Mouse (Mus musculus) Patski (cell line): ENCODE data around the gene Reps1. TPM values are rescaled to one million over a fixed set of nuclear protein-coding genes. Genes with fewer than 3 reads are reported as not detected.

ENCODE experiments used
- ATAC-seq: fragments of 100-300 bp; one replicate; pipeline ENCODE4 v1.8.0; 2021
- CTCF ChIA-PET: fragments of 350-600 bp; sonication (Branson Sonifier 250); formaldehyde crosslinking; loops from one replicate; lab custom pipeline; 2022; ENCODE audit warnings: inconsistent platforms; lab: Charles Lee
- POLR2A ChIA-PET: fragments of 350-600 bp; sonication (Branson Sonifier 250); formaldehyde crosslinking; loops from one replicate; lab custom pipeline; 2022; ENCODE audit warnings: antibody characterized with exemption, inconsistent platforms; lab: Charles Lee
- DNase-seq: peaks from one replicate; pipeline ENCODE4 v3.0.0-alpha.2; 2011; ENCODE audit warnings: low read depth, low spot score
- H3K27me3 ChIP-seq: fragments of 371-371 bp; one replicate; pipeline ENCODE4 v1.5.1; 2021
- CTCF ChIP-seq: fragments of 100-300 bp; IDR thresholded peaks from one replicate; pipeline ENCODE4 v1.5.1; 2021
- in situ Hi-C: fragments of 300-500 bp; cut with MboI; formaldehyde crosslinking; loops from 3 replicates; pipeline ENCODE4 v1.11.1; 2018; ENCODE audit warnings: low pct_unique_long_range_greater_than_20kb, mixed read lengths
- polyA plus RNA-seq: library from polyadenylated mRNA; unstranded; gene quantifications from one replicate; pipeline ENCODE4 v1.2.3, GENCODE M21; 2021

Gene Reps1
- polyA plus RNA-seq, 1 experiment from 2014 or later, result 32.9 TPM

DNA sequence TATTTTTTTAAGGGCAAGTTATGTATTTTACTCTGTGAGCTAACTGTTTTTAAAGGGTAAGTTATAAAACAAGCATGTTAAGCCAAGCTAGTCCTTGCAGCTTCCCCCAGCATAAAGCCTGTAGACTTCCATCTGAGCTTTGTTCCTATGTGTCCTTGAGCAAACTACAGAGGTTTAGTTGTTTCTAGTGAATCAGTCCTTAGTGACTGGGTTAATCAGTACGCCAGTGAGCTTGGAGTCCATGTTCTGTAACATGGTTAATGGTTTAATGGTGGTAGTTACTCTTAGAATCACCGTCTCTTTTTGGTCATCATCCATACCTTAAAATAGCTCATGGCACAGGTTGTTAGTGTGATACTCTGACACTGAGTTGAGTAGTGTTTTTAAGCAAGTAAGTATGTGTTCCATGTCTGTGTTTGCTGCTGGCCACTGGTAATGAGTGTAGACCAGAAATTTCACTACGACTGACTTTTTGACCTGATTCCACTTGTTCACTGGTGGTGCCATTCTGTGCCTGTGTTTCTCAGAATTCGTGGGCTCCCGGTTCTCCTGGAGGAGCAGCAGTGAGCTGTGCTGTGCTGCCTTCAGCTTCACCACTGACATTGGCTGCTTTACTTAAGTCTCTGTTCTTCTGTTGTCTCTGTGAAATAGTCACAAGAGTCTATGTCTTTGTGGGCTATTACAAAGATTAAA lies 18.9 kb downstream of the Reps1 start:
- H3K27me3 ChIP-seq, result no peaks in the 10 kb centered on the region
- DNase-seq (no peak), ATAC-seq (no peak)
- CTCF ChIA-PET, result interaction anchor here (1.4 to 1.7 kb wide), 2 partner anchors 11 to 14 kb away, joined by 3 to 5 read pairs; no protein-coding TSS in a partner anchor
- no peak for TF ChIP-seq CTCF
- POLR2A ChIA-PET, result interaction anchor here (0.5 to 1.2 kb wide), 2 partner anchors 17 to 49 kb away, joined by 3 read pairs; no protein-coding TSS in a partner anchor
- in situ Hi-C loops, result no loop called here

DNA sequence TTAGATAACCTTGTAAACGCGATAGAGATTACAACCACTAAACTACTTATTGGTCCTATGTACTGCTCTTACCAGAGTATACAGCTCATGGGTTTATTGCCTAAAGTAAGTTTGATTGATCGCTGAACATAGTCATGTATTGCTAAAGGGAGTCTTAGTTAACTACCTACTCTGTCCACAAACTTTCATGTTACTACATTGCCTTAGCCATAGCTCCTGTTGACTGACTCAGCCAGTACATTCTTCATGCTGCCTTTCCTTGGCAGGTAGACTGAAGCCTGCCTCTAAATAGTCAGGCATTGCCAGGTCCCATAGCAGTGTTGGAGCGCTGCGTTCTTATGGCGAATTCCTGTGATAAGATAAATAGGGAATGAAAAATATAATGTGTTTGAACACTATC lies 20.2 kb downstream of the Reps1 start:
- in situ Hi-C loops, result no loop called here
- ATAC-seq (no peak), DNase-seq (no peak)
- TF ChIP-seq CTCF, result no peak
- no peaks in the 10 kb centered on the region for H3K27me3 ChIP-seq
- ChIA-PET CTCF (no interaction called here), POLR2A (no interaction called here)

DNA sequence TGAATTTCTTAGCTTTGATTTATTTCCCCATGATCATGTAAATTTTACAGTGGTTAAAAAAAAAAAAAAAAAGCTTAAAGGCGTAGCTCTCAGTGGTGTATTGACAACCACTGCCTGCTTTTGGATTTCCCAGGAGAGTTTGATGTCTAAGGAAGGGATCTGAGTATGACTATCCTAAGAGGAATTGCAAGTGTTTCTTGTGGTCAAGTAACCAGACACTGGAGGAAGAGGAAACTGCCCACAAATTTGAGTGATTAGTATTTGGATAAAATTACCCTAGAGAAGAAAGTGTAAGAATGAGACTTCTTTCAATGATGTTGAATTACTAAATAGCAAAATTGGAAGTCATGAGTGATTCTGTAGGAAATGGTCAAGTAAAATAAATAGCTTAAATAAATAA lies 25.9 kb downstream of the Reps1 start:
- in situ Hi-C loops, result no loop called here
- ChIA-PET CTCF (interaction anchor here (1.1 to 1.9 kb wide), 3 partner anchors 10 to 24 kb away, joined by 3 to 8 read pairs (median 3); no protein-coding TSS in a partner anchor), POLR2A (interaction anchor here (0.6 kb wide), 2 partner anchors 14 to 1956 kb away, joined by 4 to 6 read pairs; no protein-coding TSS in a partner anchor)
- no peaks in the 10 kb centered on the region for H3K27me3 ChIP-seq
- DNase-seq (no peak), ATAC-seq (peak; percentile 31)
- TF ChIP-seq CTCF, result no peak

DNA sequence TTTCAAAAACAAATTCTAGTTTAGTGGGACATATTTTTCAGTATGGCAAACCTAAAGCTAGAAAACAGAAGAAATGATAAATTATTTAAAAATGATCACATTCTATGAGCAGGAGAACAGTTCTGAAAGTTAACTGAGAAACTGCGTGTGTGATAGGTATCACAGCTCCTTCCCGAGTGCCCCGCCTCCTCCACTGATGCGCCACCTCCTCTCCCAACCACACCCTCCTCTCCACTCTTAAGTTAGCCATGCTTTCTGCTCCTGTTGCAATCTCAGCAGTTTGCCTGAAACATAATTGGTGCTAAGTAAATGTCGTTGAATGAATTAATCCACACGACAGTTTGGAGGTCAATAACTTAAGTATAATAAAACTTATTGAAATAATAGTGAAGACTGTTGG lies 27.1 kb downstream of the Reps1 start:
- CTCF ChIA-PET, result interaction anchor here (1.3 to 1.9 kb wide), 3 partner anchors 14 to 37 kb away, joined by 3 to 8 read pairs (median 4); no protein-coding TSS in a partner anchor
- no peaks in the 10 kb centered on the region for H3K27me3 ChIP-seq
- in situ Hi-C loops, result no loop called here
- TF ChIP-seq CTCF, result no peak
- no peak for DNase-seq
- ATAC-seq, result no peak
- POLR2A ChIA-PET, result interaction anchor here (0.6 kb wide), 1 partner anchor 115 kb away, joined by 3 read pairs; no protein-coding TSS in a partner anchor

DNA sequence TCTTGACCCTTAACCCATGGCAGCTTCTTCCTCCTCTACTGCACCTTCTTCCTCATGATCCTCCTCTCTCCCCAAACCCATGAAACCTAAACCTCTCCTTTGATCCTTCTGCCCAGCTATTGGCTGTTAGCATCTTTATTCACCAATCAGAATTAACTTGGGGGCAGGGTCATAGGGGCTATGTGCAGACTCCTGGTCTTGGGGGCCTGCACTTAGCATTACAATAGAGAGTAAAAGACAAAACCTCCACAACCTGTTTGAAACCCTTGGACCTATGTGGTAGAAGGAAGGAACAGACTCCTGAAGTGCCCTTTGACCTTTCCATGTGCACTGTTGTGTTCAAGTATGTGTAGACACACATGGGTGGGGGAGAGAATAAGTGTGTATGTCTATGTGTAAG lies 35.0 kb downstream of the Reps1 start:
- in situ Hi-C loops, result no loop called here
- DNase-seq (no peak), ATAC-seq (no peak)
- no peak for TF ChIP-seq CTCF
- POLR2A ChIA-PET, result no interaction called here
- no peaks in the 10 kb centered on the region for H3K27me3 ChIP-seq
- CTCF ChIA-PET, result no interaction called here

DNA sequence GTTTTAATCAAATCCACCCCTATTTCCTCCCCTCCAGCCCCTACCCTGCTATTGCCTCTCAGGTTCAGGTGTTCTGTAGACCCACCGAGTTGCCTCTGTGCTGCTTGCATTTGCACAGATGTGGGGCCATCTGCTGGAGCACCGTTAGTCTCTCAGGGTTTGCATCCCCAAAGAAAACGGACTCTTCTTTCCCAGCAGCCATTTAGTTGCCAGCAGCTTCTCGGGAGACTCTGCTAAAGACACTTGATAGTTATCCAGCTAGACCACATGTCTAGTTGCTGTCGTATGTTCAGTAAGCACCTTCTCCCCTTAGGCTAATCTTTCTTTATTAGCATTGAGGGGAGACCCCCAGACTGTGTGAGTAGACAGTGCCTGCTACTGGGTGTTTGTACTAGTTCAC lies 46.5 kb downstream of the Reps1 start:
- in situ Hi-C loops, result no loop called here
- POLR2A ChIA-PET, result no interaction called here

DNA sequence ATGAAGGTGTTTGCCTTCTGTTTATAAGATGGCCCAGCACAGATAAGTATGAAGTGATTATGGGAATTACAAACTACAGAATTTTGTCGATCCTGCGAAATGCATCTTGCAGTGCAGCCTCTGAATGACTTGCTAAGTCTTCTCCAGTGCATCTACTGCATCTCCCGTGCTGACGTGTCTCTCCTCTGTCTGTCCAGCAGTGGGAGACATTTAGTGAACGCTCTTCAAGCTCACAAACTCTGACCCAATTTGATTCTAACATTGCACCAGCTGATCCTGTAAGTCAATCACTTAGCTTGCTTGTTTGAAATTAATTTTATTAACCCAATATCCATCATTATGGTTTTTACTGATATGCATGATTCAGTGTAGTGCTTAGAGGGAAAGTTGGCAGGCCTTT lies 51.8 kb downstream of the Reps1 start:
- no peak for DNase-seq
- ChIA-PET CTCF (interaction anchor here (1.3 kb wide), 2 partner anchors 13 to 17 kb away, joined by 3 read pairs; no protein-coding TSS in a partner anchor), POLR2A (no interaction called here)
- no peaks in the 10 kb centered on the region for H3K27me3 ChIP-seq
- TF ChIP-seq CTCF, result peak; percentile 47
- in situ Hi-C loops, result no loop called here
- no peak for ATAC-seq

More for the DNA sequence above, 46.5 kb downstream of the Reps1 start:
- H3K27me3 ChIP-seq, result no peaks in the 10 kb centered on the region
- no peak for TF ChIP-seq CTCF
- CTCF ChIA-PET, result no interaction called here
- ATAC-seq (no peak), DNase-seq (no peak)

DNA sequence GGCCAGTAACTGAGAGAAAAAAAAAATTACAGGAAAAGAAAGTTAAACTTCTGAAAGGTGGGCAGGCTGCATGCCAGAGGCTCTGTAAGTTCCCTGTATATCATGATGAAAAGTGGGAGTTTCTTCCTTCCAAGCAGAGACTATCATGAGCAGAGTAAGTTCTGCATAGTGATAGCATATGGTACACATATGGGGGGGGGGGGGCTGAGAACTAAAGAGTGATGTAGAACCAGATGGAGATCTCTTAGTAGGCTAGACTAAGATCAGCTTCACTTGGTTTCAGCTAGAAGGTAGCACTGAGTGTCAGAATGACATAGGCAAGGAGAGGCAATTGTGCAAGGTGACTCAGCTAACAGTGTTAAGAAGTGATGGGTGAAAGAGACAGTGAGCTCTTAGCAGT lies 55.3 kb downstream of the Reps1 start:
- no peak for ATAC-seq
- ChIA-PET CTCF (interaction anchor here (1.3 kb wide), 1 partner anchor 19 kb away, joined by 4 read pairs; no protein-coding TSS in a partner anchor), POLR2A (no interaction called here)
- no peak for DNase-seq
- no peak for TF ChIP-seq CTCF
- in situ Hi-C loops, result no loop called here
- no peaks in the 10 kb centered on the region for H3K27me3 ChIP-seq

DNA sequence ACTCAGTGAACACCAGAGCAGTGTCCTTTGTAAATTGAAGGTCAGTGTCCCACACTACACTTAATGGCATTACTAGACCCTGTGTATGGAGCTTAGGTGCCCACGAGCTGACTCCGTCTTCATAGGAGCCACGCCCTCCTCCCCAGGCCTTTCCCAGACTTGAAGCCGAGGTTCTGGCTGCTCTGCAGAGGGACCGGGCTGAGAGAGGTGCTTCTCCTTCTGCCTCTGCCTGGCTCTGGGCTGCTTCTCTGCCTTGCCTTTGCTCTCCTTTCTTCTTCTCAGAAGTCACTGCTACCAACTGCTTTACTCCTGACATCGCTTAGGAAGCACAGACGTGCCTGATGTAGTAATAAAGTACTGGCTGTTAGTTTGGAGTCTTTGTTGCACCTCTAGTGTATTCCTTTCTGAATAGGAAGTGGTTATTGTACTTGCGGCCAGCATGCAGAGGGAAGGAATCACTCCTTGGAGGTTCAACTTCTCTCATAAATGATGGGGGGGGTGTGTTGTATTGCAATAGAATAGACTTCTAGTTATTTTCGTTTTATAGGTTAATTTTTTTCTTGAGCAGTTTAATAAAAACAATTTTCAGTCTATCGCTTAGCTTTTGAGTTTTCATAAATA lies 57.9 kb downstream of the Reps1 start:
- ChIA-PET CTCF (interaction anchor here (1.1 kb wide), 1 partner anchor 83 kb away, joined by 3 read pairs; no protein-coding TSS in a partner anchor), POLR2A (no interaction called here)
- ATAC-seq (no peak), DNase-seq (no peak)
- H3K27me3 ChIP-seq, result no peaks in the 10 kb centered on the region
- no peak for TF ChIP-seq CTCF
- in situ Hi-C loops, result no loop called here

DNA sequence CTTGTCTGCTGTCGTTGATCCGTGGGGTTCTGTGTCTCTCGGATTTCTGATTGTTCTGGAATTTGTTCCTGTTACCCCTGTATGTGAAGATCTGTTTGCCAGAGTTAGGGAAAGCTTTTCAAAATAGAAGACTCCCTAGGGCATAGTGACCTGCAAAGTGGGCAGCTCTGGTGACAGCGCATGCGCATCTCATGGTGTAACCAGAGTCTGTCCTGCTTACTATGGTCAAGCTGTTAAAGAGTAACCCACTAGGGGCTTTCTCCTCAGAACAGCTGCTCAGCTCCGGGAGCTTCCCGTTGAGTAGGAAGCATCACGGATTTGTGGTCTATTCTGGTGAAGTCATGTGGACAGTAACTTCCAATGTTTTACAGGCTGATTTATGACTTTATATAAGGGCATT lies 62.7 kb downstream of the Reps1 start:
- DNase-seq (no peak), ATAC-seq (no peak)
- no peaks in the 10 kb centered on the region for H3K27me3 ChIP-seq
- no peak for TF ChIP-seq CTCF
- ChIA-PET POLR2A (no interaction called here), CTCF (no interaction called here)
- in situ Hi-C loops, result no loop called here

DNA sequence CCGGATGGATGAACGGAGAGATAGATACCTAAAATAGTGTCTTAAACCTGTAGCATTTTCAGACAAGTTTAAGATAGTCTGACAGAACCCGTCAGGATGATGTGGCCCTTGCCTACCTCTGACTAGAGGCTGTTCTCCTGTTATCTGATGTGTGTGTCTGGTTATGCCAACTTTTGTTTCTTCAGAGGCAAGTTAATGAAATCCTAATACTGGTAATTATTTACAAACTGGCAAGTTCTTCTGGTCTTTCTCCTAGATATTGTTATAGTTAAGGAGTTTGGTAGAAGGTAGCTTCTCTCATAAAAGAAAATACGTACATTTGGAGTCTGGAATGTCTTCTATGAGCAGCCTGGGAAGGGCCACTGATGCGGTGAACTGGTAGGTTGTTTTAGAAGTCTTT lies 74.6 kb downstream of the Reps1 start:
- no peak for TF ChIP-seq CTCF
- ChIA-PET POLR2A (no interaction called here), CTCF (interaction anchor here (0.7 to 2.0 kb wide), 3 partner anchors 12 to 19 kb away, joined by 3 to 4 read pairs (median 4); no protein-coding TSS in a partner anchor)
- ATAC-seq (no peak), DNase-seq (no peak)
- in situ Hi-C loops, result no loop called here
- H3K27me3 ChIP-seq, result no peaks in the 10 kb centered on the region
